Mouse (Mus musculus): ENCODE data around the gene Brpf3. TPM values are rescaled to one million over a fixed set of nuclear protein-coding genes. Genes with fewer than 3 reads are reported as not detected.

Brpf3 gene
- polyA plus RNA-seq, 1 experiment from 2014 or later = 14.4 TPM

- Histone ChIP-seq H3K27me3 (no peaks in the 10 kb centered on the region), H3K4me3 (replicated peaks) (no peak overlapping the region), H3K9ac (no peak overlapping the region), H3K4me2 (no peak overlapping the region), H3K4me1 (no peaks in the 10 kb centered on the region), H3K9me3 (replicated peaks) (no peaks in the 10 kb centered on the region), H3K36me3 (no peaks in the 10 kb centered on the region), H3K27ac (no peak overlapping the region)
- no peak for ATAC-seq (replicated peaks; ENCODE audit: low FRiP score)
These were observed 66.0 kb downstream of the Brpf3 start for GRCm38 (mm10) chr17:28866921-28867320.

- no peaks in the 10 kb centered on the region for H3K36me3 ChIP-seq
- H3K4me1 ChIP-seq = no peaks in the 10 kb centered on the region
- H3K27me3 ChIP-seq = no peaks in the 10 kb centered on the region
- no peaks in the 10 kb centered on the region for H3K9me3 ChIP-seq (replicated peaks)
- WGBS = 91% methylated on average over 4 of the region's 4 CpGs
- H3K9ac ChIP-seq = no peak overlapping the region
- no peak overlapping the region for H3K4me3 ChIP-seq (replicated peaks)
- ATAC-seq (replicated peaks; ENCODE audit: low FRiP score) = no peak
- H3K4me2 ChIP-seq = no peak overlapping the region
- no peak overlapping the region for H3K27ac ChIP-seq
These were observed 66.5 kb downstream of the Brpf3 start for GRCm38 (mm10) chr17:28867381-28867780.

GRCm38 (mm10) chr17:28869412-28870110 is 68.7 kb downstream of the Brpf3 start:
- Histone ChIP-seq H3K36me3 (no peaks in the 10 kb centered on the region), H3K9me3 (replicated peaks) (no peaks in the 10 kb centered on the region), H3K27ac (no peak overlapping the region), H3K9ac (no peak overlapping the region), H3K4me3 (replicated peaks) (no peak overlapping the region), H3K4me2 (no peak overlapping the region), H3K4me1 (no peaks in the 10 kb centered on the region), H3K27me3 (no peaks in the 10 kb centered on the region)
- 75% methylated on average over 9 of the region's 9 CpGs for WGBS
- no peak; the same call in 1 of the 2 replicates for ATAC-seq (replicated peaks; ENCODE audit: low FRiP score)

GRCm38 (mm10) chr17:28870435-28870834 is 69.5 kb downstream of the Brpf3 start:
- no peak for ATAC-seq (replicated peaks; ENCODE audit: low FRiP score)
- Histone ChIP-seq H3K27me3 (no peaks in the 10 kb centered on the region), H3K4me2 (no peak overlapping the region), H3K9ac (no peak overlapping the region), H3K4me1 (peaks cover 7% of the 10 kb centered on the region; the same call in 1 of the 2 replicates), H3K27ac (no peak overlapping the region), H3K4me3 (replicated peaks) (no peak overlapping the region), H3K36me3 (no peaks in the 10 kb centered on the region), H3K9me3 (replicated peaks) (no peaks in the 10 kb centered on the region)
- 71% methylated on average over 5 of the region's 5 CpGs for WGBS

- Histone ChIP-seq H3K27me3 (peaks cover 5% of the 10 kb centered on the region; the same call in 1 of the 2 replicates), H3K4me3 (replicated peaks) (no peak overlapping the region), H3K9me3 (replicated peaks) (no peaks in the 10 kb centered on the region), H3K9ac (no peak overlapping the region), H3K27ac (no peak overlapping the region), H3K4me1 (peaks cover 15% of the 10 kb centered on the region; the same call in 1 of the 2 replicates), H3K4me2 (no peak overlapping the region), H3K36me3 (no peaks in the 10 kb centered on the region)
- 76% methylated on average over 11 of the region's 11 CpGs for WGBS
- ATAC-seq (replicated peaks; ENCODE audit: low FRiP score) = no peak
These were observed 70.9 kb downstream of the Brpf3 start for GRCm38 (mm10) chr17:28871831-28872230.

GRCm38 (mm10) chr17:28872322-28872721 is 71.4 kb downstream of the Brpf3 start:
- Histone ChIP-seq H3K27me3 (peaks cover 5% of the 10 kb centered on the region; the same call in 1 of the 2 replicates), H3K9me3 (replicated peaks) (no peaks in the 10 kb centered on the region), H3K4me2 (no peak overlapping the region), H3K4me1 (peaks cover 18% of the 10 kb centered on the region; the same call in 1 of the 2 replicates), H3K9ac (no peak overlapping the region), H3K4me3 (replicated peaks) (no peak overlapping the region), H3K27ac (no peak overlapping the region), H3K36me3 (no peaks in the 10 kb centered on the region)
- ATAC-seq (replicated peaks; ENCODE audit: low FRiP score) = no peak
- WGBS = 88% methylated on average over 7 of the region's 7 CpGs

GRCm38 (mm10) chr17:28874216-28874615 is 73.3 kb downstream of the Brpf3 start:
- H3K4me3 ChIP-seq (replicated peaks) = no peak overlapping the region
- no peaks in the 10 kb centered on the region for H3K9me3 ChIP-seq (replicated peaks)
- no peak for ATAC-seq (replicated peaks; ENCODE audit: low FRiP score)
- H3K9ac ChIP-seq = no peak overlapping the region
- peaks cover 5% of the 10 kb centered on the region; the same call in 1 of the 2 replicates for H3K27me3 ChIP-seq
- H3K27ac ChIP-seq = no peak overlapping the region
- H3K36me3 ChIP-seq = no peaks in the 10 kb centered on the region
- WGBS = 79% methylated on average over 4 of the region's 4 CpGs
- no peak overlapping the region for H3K4me2 ChIP-seq
- H3K4me1 ChIP-seq = peaks cover 18% of the 10 kb centered on the region; the same call in 1 of the 2 replicates

GRCm38 (mm10) chr17:28874825-28875224 is 73.9 kb downstream of the Brpf3 start:
- no peak overlapping the region for H3K9ac ChIP-seq
- 57% methylated on average over 7 of the region's 7 CpGs for WGBS
- H3K9me3 ChIP-seq (replicated peaks) = no peaks in the 10 kb centered on the region
- no peak overlapping the region for H3K4me2 ChIP-seq
- peaks cover 20% of the 10 kb centered on the region; the same call in 1 of the 2 replicates for H3K4me1 ChIP-seq
- H3K4me3 ChIP-seq (replicated peaks) = no peak overlapping the region
- no peaks in the 10 kb centered on the region for H3K36me3 ChIP-seq
- ATAC-seq (replicated peaks; ENCODE audit: low FRiP score) = no peak
- no peak overlapping the region for H3K27ac ChIP-seq
- H3K27me3 ChIP-seq = peaks cover 5% of the 10 kb centered on the region; the same call in 1 of the 2 replicates

- H3K4me2 ChIP-seq = no peak overlapping the region
- no peak overlapping the region for H3K4me3 ChIP-seq (replicated peaks)
- peaks cover 6% of the 10 kb centered on the region for H3K27me3 ChIP-seq
- H3K9me3 ChIP-seq (replicated peaks) = no peaks in the 10 kb centered on the region
- H3K27ac ChIP-seq = no peak overlapping the region
- 46% methylated on average over 8 of the region's 8 CpGs for WGBS
- no peaks in the 10 kb centered on the region for H3K36me3 ChIP-seq
- peaks cover 25% of the 10 kb centered on the region; the same call in 1 of the 2 replicates for H3K4me1 ChIP-seq
- no peak overlapping the region for H3K9ac ChIP-seq
- no peak for ATAC-seq (replicated peaks; ENCODE audit: low FRiP score)
These were observed 74.4 kb downstream of the Brpf3 start for GRCm38 (mm10) chr17:28875316-28875715.

- H3K4me2 ChIP-seq = peak overlapping the region; percentile 43; the same call in 1 of the 2 replicates
These were observed 75.4 kb downstream of the Brpf3 start for GRCm38 (mm10) chr17:28876331-28876730.

GRCm38 (mm10) chr17:28876821-28877220 is 75.9 kb downstream of the Brpf3 start:
- peaks cover 18% of the 10 kb centered on the region for H3K27me3 ChIP-seq
- WGBS = 19% methylated on average over 19 of the region's 19 CpGs
- H3K27ac ChIP-seq = no peak overlapping the region
- peaks cover 25% of the 10 kb centered on the region; the same call in 1 of the 2 replicates for H3K4me1 ChIP-seq
- H3K9me3 ChIP-seq (replicated peaks) = no peaks in the 10 kb centered on the region
- peak overlapping the region; percentile 17; the same call in 1 of the 2 replicates for H3K9ac ChIP-seq
- no peak overlapping the region for H3K4me3 ChIP-seq (replicated peaks)
- no peak for ATAC-seq (replicated peaks; ENCODE audit: low FRiP score)
- H3K36me3 ChIP-seq = no peaks in the 10 kb centered on the region
- H3K4me2 ChIP-seq = peak overlapping the region; percentile 43

More at GRCm38 (mm10) chr17:28876331-28876730, 75.4 kb downstream of the Brpf3 start:
- peaks cover 15% of the 10 kb centered on the region for H3K27me3 ChIP-seq
- H3K9ac ChIP-seq = peak overlapping the region; percentile 17; the same call in 1 of the 2 replicates
- H3K9me3 ChIP-seq (replicated peaks) = no peaks in the 10 kb centered on the region
- no peak overlapping the region for H3K27ac ChIP-seq
- H3K4me1 ChIP-seq = peaks cover 25% of the 10 kb centered on the region; the same call in 1 of the 2 replicates
- no peak overlapping the region for H3K4me3 ChIP-seq (replicated peaks)
- WGBS = 63% methylated on average over 5 of the region's 5 CpGs
- H3K36me3 ChIP-seq = no peaks in the 10 kb centered on the region
- ATAC-seq (replicated peaks; ENCODE audit: low FRiP score) = no peak

GRCm38 (mm10) chr17:28879931-28880391 is 79.1 kb downstream of the Brpf3 start:
- Histone ChIP-seq H3K27me3 (peaks cover 18% of the 10 kb centered on the region), H3K4me2 (peak overlapping the region; percentile 44), H3K4me3 (replicated peaks) (no peak overlapping the region), H3K9ac (no peak overlapping the region), H3K9me3 (replicated peaks) (no peaks in the 10 kb centered on the region), H3K27ac (no peak overlapping the region), H3K4me1 (peaks cover 28% of the 10 kb centered on the region), H3K36me3 (no peaks in the 10 kb centered on the region)
- WGBS = 3% methylated on average over 18 of the region's 18 CpGs
- ATAC-seq (replicated peaks; ENCODE audit: low FRiP score) = no peak
